Comparison of ENCODE assay signal across 26 mouse cellular contexts in the genomic region with DNA sequence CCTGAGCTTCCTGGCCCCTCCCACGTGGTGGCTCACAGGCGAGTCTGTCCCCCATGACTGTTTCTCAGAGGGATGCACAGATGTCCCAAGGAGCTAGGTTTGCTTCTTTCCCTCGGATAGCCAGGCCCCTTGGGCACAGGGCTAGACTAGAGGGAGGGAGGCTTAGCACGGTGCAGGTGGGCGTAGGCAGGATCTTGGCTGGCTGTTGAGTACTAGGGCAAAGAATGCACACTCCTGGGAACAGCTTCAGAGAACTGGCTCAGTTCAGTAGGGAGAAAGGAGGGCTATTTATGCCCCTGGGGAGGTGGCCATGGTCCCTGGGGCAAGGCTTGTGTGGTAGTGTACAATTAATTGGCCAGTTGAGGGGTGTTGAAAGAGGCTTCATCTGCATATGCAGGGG.
"Had no signal": no experiment of that assay in that cellular context is flagged by ENCODE, and none has a peak within 500 bp of the region (broad histone marks: within the 10 kb centered on the region; RNA-seq: fewer than 3 reads in every experiment).

No protein-coding gene starts in this region.

- H3K27me3 ChIP-seq: heart, embryonic 13.5 days; heart, embryonic 15.5 days; hindbrain, embryonic 13.5 days; hindbrain, embryonic 15.5 days; kidney, embryonic 15.5 days; limb, embryonic 12.5 days; liver, embryonic 13.5 days; liver, embryonic 15.5 days had no signal

- H3K4me3 ChIP-seq: heart, embryonic 13.5 days; heart, embryonic 15.5 days; hindbrain, embryonic 13.5 days; hindbrain, embryonic 15.5 days; kidney, embryonic 15.5 days; left cerebral cortex, adult 2 months; limb, embryonic 10.5 days; limb, embryonic 12.5 days; liver, embryonic 13.5 days; liver, embryonic 15.5 days had no signal

- H3K9ac ChIP-seq: heart, embryonic 13.5 days; heart, embryonic 15.5 days; hindbrain, embryonic 13.5 days; hindbrain, embryonic 15.5 days; kidney, embryonic 15.5 days; limb, embryonic 12.5 days; liver, embryonic 13.5 days; liver, embryonic 15.5 days; liver, postnatal 0 days had no signal

- H3K4me2 ChIP-seq: heart, embryonic 11.5 days; heart, embryonic 13.5 days; heart, embryonic 15.5 days; hindbrain, embryonic 13.5 days; hindbrain, embryonic 15.5 days; kidney, embryonic 15.5 days; limb, embryonic 12.5 days; liver, embryonic 11.5 days; liver, embryonic 13.5 days; liver, embryonic 15.5 days had no signal

- H3K4me1 ChIP-seq: heart, embryonic 15.5 days; hindbrain, embryonic 13.5 days; hindbrain, embryonic 15.5 days; kidney, embryonic 15.5 days; limb, embryonic 10.5 days; limb, embryonic 12.5 days; liver, embryonic 13.5 days; liver, embryonic 15.5 days had no signal

- DNase-seq: gastrocnemius, postnatal 25 days; heart, adult 18-20 months; heart, postnatal 14 days; heart, postnatal 36 days; kidney, adult 11 months; kidney, adult 2 months; kidney, adult 9 months; kidney, postnatal 14 days; kidney, postnatal 36 days; liver; liver, embryonic 13.5 days; liver, postnatal 0 days had no signal

- H3K27ac ChIP-seq: heart, embryonic 13.5 days; heart, embryonic 15.5 days; hindbrain, embryonic 13.5 days; hindbrain, embryonic 15.5 days; hindbrain, postnatal 0 days; kidney, embryonic 15.5 days; kidney, postnatal 0 days; left cerebral cortex, adult 2 months; limb, embryonic 10.5 days; limb, embryonic 12.5 days; liver, embryonic 13.5 days; liver, embryonic 15.5 days had no signal

- H3K36me3 ChIP-seq: heart, embryonic 13.5 days; heart, embryonic 15.5 days; hindbrain, embryonic 13.5 days; hindbrain, embryonic 15.5 days; kidney, embryonic 15.5 days; limb, embryonic 10.5 days; limb, embryonic 12.5 days; liver, embryonic 13.5 days; liver, embryonic 15.5 days had no signal

- H3K9me3 ChIP-seq: heart, embryonic 13.5 days; heart, embryonic 15.5 days; hindbrain, embryonic 13.5 days; hindbrain, embryonic 15.5 days; kidney, embryonic 15.5 days; limb, embryonic 10.5 days; limb, embryonic 12.5 days; liver, embryonic 13.5 days; liver, embryonic 15.5 days had no signal

- ATAC-seq: hindbrain, postnatal 0 days; intestine, embryonic 16.5 days; liver, postnatal 0 days had no signal
